Mouse (Mus musculus) C2C12 (cell line): Measurements from ENCODE around the gene Cd274. TPM values are rescaled to one million over a fixed set of nuclear protein-coding genes. Genes with fewer than 3 reads are reported as not detected.

Source experiments
- H3K27me3 ChIP-seq: one replicate; pipeline ENCODE4 v1.6.1; 2011; ENCODE audit not compliant: control insufficient read depth, insufficient read depth, insufficient read length
- H3K36me3 ChIP-seq: one replicate; pipeline ENCODE4 v1.6.1; 2011; ENCODE audit not compliant: control insufficient read depth, insufficient read depth
- H3K4me3 ChIP-seq: one replicate; pipeline ENCODE4 v1.5.1; 2011; ENCODE audit warnings: mild to moderate bottlenecking, control low read depth; ENCODE audit not compliant: poor library complexity, insufficient read depth, severe bottlenecking
- H3K79me2 ChIP-seq: one replicate; pipeline ENCODE4 v1.6.1; 2011; ENCODE audit not compliant: control insufficient read depth, insufficient read depth
- H3K79me3 ChIP-seq: one replicate; pipeline ENCODE4 v1.6.1; 2011; ENCODE audit warnings: low read depth, control low read depth
- H3ac ChIP-seq: one replicate; pipeline ENCODE3; 2011; ENCODE audit warnings: low read depth; ENCODE audit not compliant: control insufficient read depth, insufficient read length
- CEBPB ChIP-seq: IDR thresholded peaks from one replicate; pipeline ENCODE4 v1.6.1; 2011; ENCODE audit warnings: low read depth, mild to moderate bottlenecking, control low read depth, moderate library complexity
- CTCF ChIP-seq: IDR thresholded peaks from one replicate; pipeline ENCODE4 v1.5.1; 2011; ENCODE audit not compliant: control insufficient read depth, insufficient read depth, insufficient read length
- FOSL1 ChIP-seq: IDR thresholded peaks from one replicate; pipeline ENCODE4 v1.8.0; 2011; ENCODE audit warnings: mild to moderate bottlenecking, low read length; ENCODE audit not compliant: poor library complexity, insufficient read depth, severe bottlenecking
- MAX ChIP-seq: IDR thresholded peaks from one replicate; pipeline ENCODE4 v1.6.1; 2011; ENCODE audit warnings: mild to moderate bottlenecking, control low read depth
- MYOD1 ChIP-seq: IDR thresholded peaks from one replicate; pipeline ENCODE4 v1.6.1; 2011; ENCODE audit warnings: low read depth; ENCODE audit not compliant: control insufficient read depth, insufficient read length
- MYOG ChIP-seq: IDR thresholded peaks from one replicate; pipeline ENCODE4 v1.6.1; 2011; ENCODE audit not compliant: control insufficient read depth, insufficient read length; ENCODE audit errors: extremely low read depth
- USF1 ChIP-seq: IDR thresholded peaks from one replicate; pipeline ENCODE4 v1.6.1; 2011; ENCODE audit warnings: low read depth, mild to moderate bottlenecking, control low read depth, moderate library complexity
- polyA plus RNA-seq: library from polyadenylated mRNA; unstranded; fragments of >200 nt; fragmentation: generic; extraction: Trizol; gene quantifications from one replicate; pipeline ENCODE4 v1.2.1, GENCODE M21; 2012; ENCODE audit warnings: missing spikeins

Gene Cd274
- polyA plus RNA-seq, 1 experiment: 0.05 TPM

- TF ChIP-seq CEBPB (no peak), MAX (no peak), CTCF (no peak), FOSL1 (no peak), MYOD1 (no peak), MYOG (no peak), USF1 (no peak)
- Histone ChIP-seq H3K27me3 (no peaks in the 10 kb centered on the region), H3ac (no peak overlapping the region), H3K79me3 (no peaks in the 10 kb centered on the region), H3K36me3 (no peaks in the 10 kb centered on the region), H3K4me3 (no peak overlapping the region), H3K79me2 (no peaks in the 10 kb centered on the region)
Measured at GRCm38 (mm10) chr19:29371284-29372081, 4.2 kb downstream of the Cd274 start.

DNA sequence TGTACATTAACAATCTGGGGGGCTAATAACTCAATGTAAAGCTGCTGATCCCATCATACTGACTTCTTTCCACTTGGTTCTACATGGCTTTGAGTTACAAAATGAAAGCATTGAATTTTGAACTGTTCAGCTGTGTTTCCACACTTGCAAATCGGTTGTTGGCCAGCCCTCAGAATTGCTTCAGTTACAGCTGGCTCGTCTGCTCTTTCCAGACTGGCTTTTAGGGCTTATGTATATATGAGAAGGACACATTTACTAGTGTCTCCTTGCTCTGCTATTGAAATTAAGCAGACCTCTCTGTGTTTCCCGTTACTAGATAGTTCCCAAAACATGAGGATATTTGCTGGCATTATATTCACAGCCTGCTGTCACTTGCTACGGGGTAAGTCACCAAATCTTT is 4.9 kb downstream of the Cd274 start:
- Histone ChIP-seq H3K79me3 (no peaks in the 10 kb centered on the region), H3K36me3 (no peaks in the 10 kb centered on the region), H3K79me2 (no peaks in the 10 kb centered on the region), H3K4me3 (no peak overlapping the region), H3ac (no peak overlapping the region), H3K27me3 (no peaks in the 10 kb centered on the region)
- TF ChIP-seq MYOG: no peak
- TF ChIP-seq CTCF: no peak
- no peak for TF ChIP-seq CEBPB
- TF ChIP-seq FOSL1: no peak
- TF ChIP-seq MAX: no peak
- no peak for TF ChIP-seq USF1
- no peak for TF ChIP-seq MYOD1

GRCm38 (mm10) chr19:29372621-29373020 is 5.4 kb downstream of the Cd274 start:
- no peaks in the 10 kb centered on the region for H3K79me2 ChIP-seq
- H3K4me3 ChIP-seq: no peak overlapping the region
- no peaks in the 10 kb centered on the region for H3K79me3 ChIP-seq
- TF ChIP-seq CEBPB (no peak), CTCF (no peak), MAX (no peak), FOSL1 (no peak), USF1 (no peak), MYOG (no peak), MYOD1 (no peak)
- H3K27me3 ChIP-seq: no peaks in the 10 kb centered on the region
- no peak overlapping the region for H3ac ChIP-seq
- no peaks in the 10 kb centered on the region for H3K36me3 ChIP-seq

DNA sequence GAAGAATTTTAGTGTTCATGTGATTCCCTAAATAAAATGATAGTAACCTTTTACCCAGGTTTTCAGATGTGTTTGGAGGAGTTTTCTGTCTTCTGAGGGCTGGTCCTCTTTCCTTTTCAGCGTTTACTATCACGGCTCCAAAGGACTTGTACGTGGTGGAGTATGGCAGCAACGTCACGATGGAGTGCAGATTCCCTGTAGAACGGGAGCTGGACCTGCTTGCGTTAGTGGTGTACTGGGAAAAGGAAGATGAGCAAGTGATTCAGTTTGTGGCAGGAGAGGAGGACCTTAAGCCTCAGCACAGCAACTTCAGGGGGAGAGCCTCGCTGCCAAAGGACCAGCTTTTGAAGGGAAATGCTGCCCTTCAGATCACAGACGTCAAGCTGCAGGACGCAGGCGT is 6.2 kb downstream of the Cd274 start:
- Histone ChIP-seq H3K79me3 (no peaks in the 10 kb centered on the region), H3K4me3 (no peak overlapping the region), H3K79me2 (no peaks in the 10 kb centered on the region), H3K36me3 (no peaks in the 10 kb centered on the region), H3K27me3 (no peaks in the 10 kb centered on the region), H3ac (no peak overlapping the region)
- TF ChIP-seq CTCF: no peak
- no peak for TF ChIP-seq MYOD1
- TF ChIP-seq MYOG: no peak
- TF ChIP-seq CEBPB: no peak
- no peak for TF ChIP-seq USF1
- no peak for TF ChIP-seq MAX
- TF ChIP-seq FOSL1: no peak

DNA sequence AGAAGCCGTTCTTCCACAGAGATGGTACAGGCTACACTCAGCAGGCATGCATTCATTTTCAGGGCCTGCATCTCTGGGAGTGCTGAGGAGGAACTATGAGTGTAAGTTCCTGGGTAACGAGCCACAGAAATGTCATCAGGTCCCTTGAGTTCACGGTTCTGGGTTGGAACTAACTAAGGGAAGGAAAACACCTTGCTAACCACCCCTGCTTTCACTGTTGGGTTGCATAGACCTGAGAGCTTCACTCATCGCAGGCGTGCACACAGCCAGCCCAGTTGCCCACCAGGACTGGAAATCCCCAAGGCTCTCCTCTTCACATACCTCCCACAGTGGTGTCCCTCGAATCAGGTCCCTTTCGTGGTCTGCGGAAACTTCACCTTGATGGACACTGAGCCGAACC is 7.7 kb downstream of the Cd274 start:
- Histone ChIP-seq H3K27me3 (peaks cover 4% of the 10 kb centered on the region), H3ac (no peak overlapping the region), H3K79me2 (no peaks in the 10 kb centered on the region), H3K79me3 (no peaks in the 10 kb centered on the region), H3K36me3 (no peaks in the 10 kb centered on the region), H3K4me3 (no peak overlapping the region)
- no peak for TF ChIP-seq MYOD1
- TF ChIP-seq CEBPB: no peak
- TF ChIP-seq MYOG: no peak
- TF ChIP-seq MAX: no peak
- no peak for TF ChIP-seq USF1
- TF ChIP-seq FOSL1: no peak
- TF ChIP-seq CTCF: no peak
